Mouse (Mus musculus): Measurements from ENCODE around the gene Pex11b. TPM values are rescaled to one million over a fixed set of nuclear protein-coding genes. Genes with fewer than 3 reads are reported as not detected.

Pex11b gene
- polyA plus RNA-seq, 1 experiment from 2014 or later: 67.0 TPM

DNA sequence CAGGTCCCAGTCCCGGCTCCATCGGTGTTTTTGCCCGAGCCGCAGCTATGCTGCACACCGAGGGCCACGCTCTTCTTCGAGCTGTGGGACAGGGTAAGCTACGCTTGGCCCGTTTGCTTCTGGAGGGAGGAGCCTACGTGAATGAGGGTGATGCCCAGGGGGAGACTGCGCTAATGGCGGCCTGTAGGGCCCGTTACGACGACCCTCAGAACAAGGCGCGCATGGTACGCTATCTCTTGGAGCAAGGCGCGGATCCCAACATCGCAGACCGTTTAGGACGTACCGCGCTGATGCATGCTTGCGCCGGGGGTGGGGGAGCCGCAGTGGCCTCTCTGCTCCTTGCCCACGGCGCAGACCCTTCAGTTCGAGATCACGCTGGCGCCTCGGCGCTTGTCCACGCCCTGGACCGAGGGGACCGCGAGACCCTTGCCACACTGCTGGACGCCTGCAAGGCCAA is 37.7 kb upstream of the Pex11b start:
- Histone ChIP-seq H3K9me3 (replicated peaks; ENCODE audit: control insufficient read depth, low read length, poor library complexity, severe bottlenecking) (no peaks in the 10 kb centered on the region), H3K4me2 (ENCODE audit: low read length) (peak overlapping the region; percentile 85), H3K27ac (ENCODE audit: low read length) (peak overlapping the region; percentile 66), H3K36me3 (ENCODE audit: control insufficient read depth, insufficient read depth, low read length) (no peaks in the 10 kb centered on the region), H3K9ac (ENCODE audit: low read depth, low read length) (peak overlapping the region; percentile 85), H3K4me3 (ENCODE audit: low read depth, low read length) (peak overlapping the region; percentile 57), H3K27me3 (ENCODE audit: control insufficient read depth, insufficient read depth, low read depth, low read length) (no peaks in the 10 kb centered on the region), H3K4me1 (ENCODE audit: control insufficient read depth, insufficient read depth, low read length) (peaks cover 52% of the 10 kb centered on the region)
- WGBS: under 1% methylated on average over 40 of the region's 40 CpGs
- ATAC-seq: 0 out of 2 replicates have a peak, but pooled peaks have one; percentile 2

DNA sequence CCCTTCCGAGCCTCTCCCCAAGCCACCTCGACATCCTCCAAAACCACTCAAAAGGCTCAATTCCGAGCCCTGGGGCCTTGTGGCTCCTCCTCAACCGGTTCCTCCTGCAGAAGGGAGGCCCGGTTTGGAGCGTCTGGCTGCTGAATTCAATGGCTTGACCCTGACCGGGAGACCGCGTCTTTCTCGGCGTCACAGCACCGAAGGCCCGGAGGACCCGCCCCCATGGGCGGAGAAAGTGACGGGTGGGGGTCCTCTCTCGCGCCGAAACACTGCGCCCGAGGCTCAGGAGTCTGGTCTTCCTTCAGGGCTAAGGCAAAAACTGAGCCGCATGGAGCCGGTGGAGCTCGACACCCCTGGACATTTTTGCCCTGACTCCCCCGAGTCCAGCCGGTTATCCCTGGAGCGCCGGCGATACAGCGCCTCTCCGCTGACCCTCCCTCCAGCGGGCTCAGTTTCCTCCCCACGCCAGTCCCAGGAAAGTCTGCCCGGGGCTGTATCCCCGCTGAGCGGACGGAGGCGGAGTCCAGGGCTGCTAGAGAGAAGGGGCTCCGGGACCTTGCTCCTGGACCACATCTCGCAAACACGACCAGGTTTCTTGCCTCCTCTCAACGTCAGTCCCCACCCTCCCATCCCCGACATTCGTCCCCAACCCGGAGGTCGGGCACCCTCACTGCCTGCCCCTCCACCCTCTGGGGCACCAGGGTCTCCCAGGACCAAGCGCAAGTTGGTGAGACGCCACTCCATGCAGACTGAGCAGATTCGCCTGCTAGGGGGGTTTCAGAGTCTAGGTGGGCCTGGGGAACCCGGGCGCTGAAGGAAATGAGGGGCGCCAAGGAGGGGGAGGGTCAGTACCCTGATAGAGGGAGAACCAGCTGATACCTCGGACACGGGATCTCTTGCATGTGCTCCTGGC is 36.8 kb upstream of the Pex11b start:
- peak overlapping the region; percentile 57 for H3K4me3 ChIP-seq (ENCODE audit: low read depth, low read length)
- H3K9ac ChIP-seq (ENCODE audit: low read depth, low read length): peak overlapping the region; percentile 85
- no peak for ATAC-seq
- H3K36me3 ChIP-seq (ENCODE audit: control insufficient read depth, insufficient read depth, low read length): no peaks in the 10 kb centered on the region
- peak overlapping the region; percentile 66 for H3K27ac ChIP-seq (ENCODE audit: low read length)
- no peaks in the 10 kb centered on the region for H3K27me3 ChIP-seq (ENCODE audit: control insufficient read depth, insufficient read depth, low read depth, low read length)
- no peaks in the 10 kb centered on the region for H3K9me3 ChIP-seq (replicated peaks; ENCODE audit: control insufficient read depth, low read length, poor library complexity, severe bottlenecking)
- H3K4me2 ChIP-seq (ENCODE audit: low read length): peak overlapping the region; percentile 85
- WGBS: 1% methylated on average over 54 of the region's 54 CpGs
- H3K4me1 ChIP-seq (ENCODE audit: control insufficient read depth, insufficient read depth, low read length): peaks cover 52% of the 10 kb centered on the region

DNA sequence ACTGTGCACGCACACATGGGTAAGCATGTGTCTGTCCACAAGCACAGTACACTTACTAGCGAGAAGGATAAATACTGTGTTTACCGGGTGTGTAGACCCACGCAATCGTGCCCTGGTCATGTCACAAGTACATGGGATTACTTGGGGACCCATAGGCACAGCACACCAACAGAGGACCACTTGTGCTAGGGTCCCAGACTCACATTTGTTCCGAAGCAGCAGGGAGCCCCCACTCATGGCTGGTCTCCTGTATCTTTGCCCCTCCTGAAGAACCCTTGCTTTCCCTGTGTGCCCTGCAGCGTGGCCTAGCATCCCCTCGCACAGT is 36.1 kb upstream of the Pex11b start:
- peaks cover 58% of the 10 kb centered on the region for H3K4me1 ChIP-seq (ENCODE audit: control insufficient read depth, insufficient read depth, low read length)
- H3K4me2 ChIP-seq (ENCODE audit: low read length): peak overlapping the region; percentile 85
- WGBS: 45% methylated on average over 8 of the region's 8 CpGs
- no peak overlapping the region; the same call in 1 of the 2 replicates for H3K4me3 ChIP-seq (ENCODE audit: low read depth, low read length)
- H3K27ac ChIP-seq (ENCODE audit: low read length): no peak overlapping the region
- H3K9me3 ChIP-seq (replicated peaks; ENCODE audit: control insufficient read depth, low read length, poor library complexity, severe bottlenecking): no peaks in the 10 kb centered on the region
- no peaks in the 10 kb centered on the region for H3K27me3 ChIP-seq (ENCODE audit: control insufficient read depth, insufficient read depth, low read depth, low read length)
- H3K36me3 ChIP-seq (ENCODE audit: control insufficient read depth, insufficient read depth, low read length): no peaks in the 10 kb centered on the region
- ATAC-seq: no peak
- H3K9ac ChIP-seq (ENCODE audit: low read depth, low read length): no peak overlapping the region; the same call in 1 of the 2 replicates

DNA sequence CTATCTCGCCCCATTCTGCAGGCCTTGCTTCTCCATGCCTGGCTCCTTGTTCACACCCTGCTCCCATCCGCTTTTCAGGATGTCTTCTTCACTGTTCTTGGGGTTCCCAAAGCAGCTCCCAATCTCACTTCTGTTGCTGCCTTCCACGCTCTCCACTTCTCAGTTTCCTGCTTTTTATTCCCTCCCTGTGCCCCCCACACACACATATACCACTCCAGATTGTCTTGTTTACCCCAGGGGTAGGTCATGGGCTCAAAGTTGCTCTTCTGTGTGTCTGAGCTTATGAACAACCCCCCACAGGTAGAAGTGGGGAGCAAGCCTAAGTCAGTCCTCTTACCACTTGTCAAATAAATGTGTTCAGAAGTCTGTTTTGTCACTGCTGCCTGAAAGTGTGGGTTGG is 35.8 kb upstream of the Pex11b start:
- Histone ChIP-seq H3K9ac (ENCODE audit: low read depth, low read length) (no peak overlapping the region), H3K36me3 (ENCODE audit: control insufficient read depth, insufficient read depth, low read length) (no peaks in the 10 kb centered on the region), H3K4me3 (ENCODE audit: low read depth, low read length) (no peak overlapping the region), H3K9me3 (replicated peaks; ENCODE audit: control insufficient read depth, low read length, poor library complexity, severe bottlenecking) (no peaks in the 10 kb centered on the region), H3K4me2 (ENCODE audit: low read length) (no peak overlapping the region; the same call in 1 of the 2 replicates), H3K27me3 (ENCODE audit: control insufficient read depth, insufficient read depth, low read depth, low read length) (no peaks in the 10 kb centered on the region), H3K4me1 (ENCODE audit: control insufficient read depth, insufficient read depth, low read length) (peaks cover 62% of the 10 kb centered on the region), H3K27ac (ENCODE audit: low read length) (no peak overlapping the region)
- 74% methylated on average over 3 of the region's 3 CpGs for WGBS
- ATAC-seq: no peak

DNA sequence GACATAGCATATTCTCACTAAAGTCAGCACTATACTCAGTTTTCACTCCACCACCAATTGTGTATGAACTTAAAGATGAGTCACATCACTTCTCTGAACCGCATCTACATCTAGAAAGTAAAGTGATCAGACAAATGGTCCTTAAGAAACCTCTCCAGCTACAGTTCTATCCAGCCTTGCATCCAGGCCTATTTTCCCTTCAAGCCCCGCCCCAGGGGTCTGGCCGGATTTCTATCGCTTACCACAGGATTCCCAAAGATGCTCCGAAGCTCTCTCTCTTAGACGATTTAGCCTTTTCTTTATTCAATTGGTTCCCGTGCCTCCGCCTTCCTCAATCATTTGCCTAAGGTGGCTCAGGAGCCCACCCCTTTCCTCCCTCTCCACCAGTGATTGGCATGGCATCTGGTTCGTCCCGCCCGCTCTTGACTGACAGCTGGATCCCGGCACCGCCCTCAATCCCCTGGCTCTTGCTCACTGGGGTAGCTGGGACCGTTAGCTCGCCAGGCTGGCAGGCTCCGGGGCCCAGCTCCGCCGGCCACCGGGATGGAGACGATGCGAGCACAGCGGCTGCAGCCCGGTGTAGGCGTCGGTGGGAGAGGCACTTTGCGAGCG is 34.4 kb upstream of the Pex11b start, which contains the start of gene Lix1l:
Gene Lix1l, plus strand, starts transcription at position 511 of the 612 bp plus-strand sequence.
- H3K4me3 ChIP-seq (ENCODE audit: low read depth, low read length): peak within 1 kb of the TSS; percentile 89
- peak; percentile 93 for ATAC-seq
- no peaks in the 10 kb centered on the region for H3K27me3 ChIP-seq (ENCODE audit: control insufficient read depth, insufficient read depth, low read depth, low read length)
- peaks cover 65% of the 10 kb centered on the region for H3K4me1 ChIP-seq (ENCODE audit: control insufficient read depth, insufficient read depth, low read length)
- no peaks in the 10 kb centered on the region for H3K9me3 ChIP-seq (replicated peaks; ENCODE audit: control insufficient read depth, low read length, poor library complexity, severe bottlenecking)
- peak within 1 kb of the TSS; percentile 94 for H3K27ac ChIP-seq (ENCODE audit: low read length)
- H3K36me3 ChIP-seq (ENCODE audit: control insufficient read depth, insufficient read depth, low read length): no peaks in the 10 kb centered on the region
- WGBS: under 1% methylated on average over 27 of the region's 27 CpGs
- H3K4me2 ChIP-seq (ENCODE audit: low read length): peak within 1 kb of the TSS; percentile 88
- peak within 1 kb of the TSS; percentile 95 for H3K9ac ChIP-seq (ENCODE audit: low read depth, low read length)

DNA sequence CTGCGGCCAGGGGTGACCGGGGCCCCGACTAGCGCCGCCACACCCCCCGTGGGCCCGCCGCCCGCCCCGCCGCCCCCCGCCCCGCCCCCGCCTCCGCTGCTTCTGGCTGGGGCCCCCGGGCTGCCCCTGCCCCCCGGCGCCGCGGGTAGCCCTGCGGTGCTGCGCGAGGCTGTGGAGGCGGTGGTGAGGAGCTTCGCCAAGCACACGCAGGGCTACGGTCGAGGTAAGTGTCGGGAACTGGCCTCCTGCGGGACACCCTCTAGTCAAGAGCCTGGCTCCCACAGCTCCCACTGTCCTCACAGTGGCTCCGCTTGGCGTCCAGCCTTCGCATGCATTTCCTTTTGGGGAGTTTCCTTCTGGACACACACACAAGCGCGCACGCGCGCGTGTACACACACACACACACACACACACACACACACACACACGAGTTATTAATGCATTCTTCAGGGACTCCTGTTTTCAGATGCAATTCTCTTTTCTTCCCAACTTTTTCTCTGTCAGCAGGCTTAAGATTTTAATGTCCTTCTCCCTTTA is 33.9 kb upstream of the Pex11b start:
- no peaks in the 10 kb centered on the region for H3K9me3 ChIP-seq (replicated peaks; ENCODE audit: control insufficient read depth, low read length, poor library complexity, severe bottlenecking)
- under 1% methylated on average over 18 of the region's 40 CpGs for WGBS

DNA sequence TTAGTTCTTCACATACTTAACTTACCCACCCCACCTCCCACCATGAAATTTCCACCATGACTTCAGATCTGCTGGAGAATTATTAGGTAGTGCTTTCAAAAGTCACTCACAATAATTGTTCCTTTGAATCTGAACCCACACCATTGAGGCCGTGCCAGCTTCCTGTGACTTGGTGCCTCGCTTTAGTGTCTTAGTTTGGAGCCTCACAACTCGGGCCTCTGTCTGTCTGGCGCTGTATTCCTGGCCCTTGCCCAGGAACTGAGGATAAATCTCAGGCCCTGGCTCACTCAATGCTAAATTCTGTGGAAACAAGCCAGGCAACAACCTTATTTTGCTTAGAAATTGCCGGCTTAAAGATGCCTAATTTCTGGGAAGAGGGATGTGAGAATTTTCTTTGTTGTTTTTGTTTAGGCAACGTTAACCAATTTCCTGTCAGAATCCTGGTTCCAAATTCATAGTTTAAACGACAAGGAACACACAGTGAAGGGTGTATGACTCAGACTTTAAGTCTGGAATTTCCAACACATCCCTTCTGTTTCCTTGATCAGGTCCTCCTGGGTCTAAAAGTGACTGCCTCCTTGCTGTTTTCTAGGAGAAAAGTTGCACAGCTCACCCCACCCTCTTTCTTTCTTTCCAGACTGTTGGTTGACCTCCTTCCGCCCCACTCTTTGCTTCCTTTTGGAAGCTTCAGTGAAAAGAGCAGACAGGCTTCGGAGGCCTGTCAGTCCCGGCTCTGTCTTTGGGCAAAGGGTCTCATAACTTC is 33.1 kb upstream of the Pex11b start:
- H3K4me3 ChIP-seq (ENCODE audit: low read depth, low read length): peak overlapping the region; percentile 89
- H3K27me3 ChIP-seq (ENCODE audit: control insufficient read depth, insufficient read depth, low read depth, low read length): no peaks in the 10 kb centered on the region
- WGBS: 13% methylated on average over 10 of the region's 10 CpGs
- peak overlapping the region; percentile 94 for H3K27ac ChIP-seq (ENCODE audit: low read length)
- peak overlapping the region; percentile 95 for H3K9ac ChIP-seq (ENCODE audit: low read depth, low read length)
- H3K9me3 ChIP-seq (replicated peaks; ENCODE audit: control insufficient read depth, low read length, poor library complexity, severe bottlenecking): no peaks in the 10 kb centered on the region
- ATAC-seq: no peak
- peaks cover 57% of the 10 kb centered on the region for H3K4me1 ChIP-seq (ENCODE audit: control insufficient read depth, insufficient read depth, low read length)
- H3K36me3 ChIP-seq (ENCODE audit: control insufficient read depth, insufficient read depth, low read length): no peaks in the 10 kb centered on the region
- H3K4me2 ChIP-seq (ENCODE audit: low read length): peak overlapping the region; percentile 88

More for the DNA sequence above, 33.9 kb upstream of the Pex11b start:
- H3K27ac ChIP-seq (ENCODE audit: low read length): peak overlapping the region; percentile 94
- peak overlapping the region; percentile 88 for H3K4me2 ChIP-seq (ENCODE audit: low read length)
- peak overlapping the region; percentile 89 for H3K4me3 ChIP-seq (ENCODE audit: low read depth, low read length)
- no peaks in the 10 kb centered on the region for H3K36me3 ChIP-seq (ENCODE audit: control insufficient read depth, insufficient read depth, low read length)
- peak; percentile 58 for ATAC-seq
- H3K4me1 ChIP-seq (ENCODE audit: control insufficient read depth, insufficient read depth, low read length): peaks cover 62% of the 10 kb centered on the region
- H3K27me3 ChIP-seq (ENCODE audit: control insufficient read depth, insufficient read depth, low read depth, low read length): no peaks in the 10 kb centered on the region
- H3K9ac ChIP-seq (ENCODE audit: low read depth, low read length): peak overlapping the region; percentile 95

DNA sequence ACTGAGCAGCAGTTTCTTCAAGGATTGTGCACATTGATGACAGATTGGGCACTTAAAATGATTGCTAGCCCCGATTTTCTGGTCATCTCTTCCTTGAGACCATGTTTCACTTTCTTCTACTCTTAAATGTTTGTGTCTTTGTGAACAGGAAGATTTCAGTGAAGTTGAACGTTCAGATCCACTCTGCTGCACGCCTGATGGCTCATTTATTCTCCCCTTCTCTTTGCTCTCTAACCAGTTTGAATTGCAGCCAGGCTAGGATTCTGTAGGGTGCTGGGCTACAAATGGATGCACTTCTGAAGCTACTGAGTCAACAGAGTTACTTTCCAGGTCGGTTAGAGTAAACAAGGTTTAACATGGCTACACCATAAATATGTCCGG is 32.5 kb upstream of the Pex11b start:
- Histone ChIP-seq H3K4me1 (ENCODE audit: control insufficient read depth, insufficient read depth, low read length) (peaks cover 57% of the 10 kb centered on the region), H3K27me3 (ENCODE audit: control insufficient read depth, insufficient read depth, low read depth, low read length) (no peaks in the 10 kb centered on the region), H3K4me2 (ENCODE audit: low read length) (peak overlapping the region; percentile 88), H3K36me3 (ENCODE audit: control insufficient read depth, insufficient read depth, low read length) (no peaks in the 10 kb centered on the region), H3K4me3 (ENCODE audit: low read depth, low read length) (peak overlapping the region; percentile 89), H3K9ac (ENCODE audit: low read depth, low read length) (peak overlapping the region; percentile 95), H3K9me3 (replicated peaks; ENCODE audit: control insufficient read depth, low read length, poor library complexity, severe bottlenecking) (no peaks in the 10 kb centered on the region), H3K27ac (ENCODE audit: low read length) (peak overlapping the region; percentile 72)
- no peak for ATAC-seq
- 29% methylated on average over 5 of the region's 5 CpGs for WGBS

All from midbrain, embryonic 16.5 days (tissue).